Mouse (Mus musculus) cerebellum, adult 2 months (tissue): ENCODE measurements around the gene Adgrl3.

Experiments
- CTCF ChIP-seq: fragments of 200-500 bp; IDR thresholded peaks from 2 replicates; pipeline ENCODE4 v1.5.1; 2011; ENCODE audit warnings: low read depth, mild to moderate bottlenecking, control low read depth, low read length, moderate library complexity, borderline replicate concordance; ENCODE audit not compliant: insufficient read depth
- POLR2A ChIP-seq: fragments of 200-500 bp; IDR thresholded peaks from 2 replicates; pipeline ENCODE4 v1.6.1; 2011; ENCODE audit warnings: low read length, control low read depth, borderline replicate concordance; ENCODE audit not compliant: insufficient read depth

- TF ChIP-seq CTCF (no peak), POLR2A (no peak)
Observed at GRCm38 (mm10) chr5:81073875-81074274, 53.9 kb downstream of the Adgrl3 start.
